Mouse (Mus musculus): ENCODE measurements at regions not wholly inside any gene's neighbourhood (a gene's known extent, or its start where the extent isn't known, plus 50 kb on each side); places are given as distances from the start of the nearest gene placed in this dataset.

DNA sequence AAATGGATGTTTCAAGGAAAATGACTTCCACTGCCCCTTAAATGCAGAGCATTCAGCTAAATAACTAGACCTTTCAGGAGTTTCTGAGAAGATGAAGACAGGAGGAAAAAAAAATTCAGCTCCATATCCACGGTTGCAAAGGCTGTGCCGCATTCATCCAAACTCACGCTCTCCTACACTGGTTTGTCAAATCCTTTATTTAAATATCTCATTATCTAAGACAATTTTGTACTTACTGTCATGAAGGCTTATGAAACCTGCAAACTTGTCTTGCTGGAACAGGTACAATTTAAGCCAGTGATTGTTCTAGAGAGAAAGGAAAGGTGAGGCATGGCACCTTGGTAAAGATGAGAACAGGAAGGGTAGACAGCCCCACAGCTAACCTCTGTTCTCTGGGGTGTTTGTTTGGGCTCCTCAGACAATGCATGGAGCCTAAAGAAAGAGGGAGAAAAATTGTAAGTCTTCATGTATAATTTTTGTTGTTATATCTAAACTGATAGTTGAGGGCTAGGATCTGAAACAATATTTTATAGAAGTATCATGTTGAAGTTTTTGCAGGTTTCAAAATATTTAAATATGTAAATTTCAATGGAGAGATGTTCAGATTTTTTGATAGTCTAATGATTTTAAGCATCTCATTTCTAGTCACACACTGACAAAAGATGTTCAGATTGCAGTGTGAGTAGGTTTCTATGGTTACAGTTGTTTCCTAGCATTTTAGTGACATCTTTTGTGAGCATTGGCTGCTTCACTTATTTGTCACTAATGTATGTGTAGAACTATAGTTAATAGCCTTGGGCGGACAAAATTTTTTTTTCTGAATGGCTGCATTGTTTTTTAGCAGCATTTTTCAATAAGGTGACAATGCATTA lies 321.2 kb upstream of the Prkd1 start:
- no peak for DNase-seq
- Histone ChIP-seq H3K27ac (ENCODE audit: control insufficient read depth, insufficient read depth, low read length) (no peak overlapping the region), H3K4me3 (ENCODE audit: control insufficient read depth, insufficient read depth, low read length) (no peak overlapping the region), H3K27me3 (ENCODE audit: control insufficient read depth, insufficient read depth, low read length) (no peaks in the 10 kb centered on the region), H3K4me1 (replicated peaks; ENCODE audit: control insufficient read depth, insufficient read depth, low read length) (no peaks in the 10 kb centered on the region), H3K36me3 (ENCODE audit: control insufficient read depth, insufficient read depth, low read length) (no peaks in the 10 kb centered on the region)
- WGBS: 95% methylated on average over 4 of the region's 4 CpGs
- no peak for TF ChIP-seq POLR2A (IDR thresholded peaks at IDR 0.05; ENCODE audit: control insufficient read depth, extremely low read depth, insufficient read depth, low read length, poor library complexity)
- no peak for TF ChIP-seq CTCF (IDR thresholded peaks at IDR 0.05; ENCODE audit: borderline replicate concordance, control insufficient read depth, extremely low read depth, insufficient read depth, low read length, poor library complexity)

DNA sequence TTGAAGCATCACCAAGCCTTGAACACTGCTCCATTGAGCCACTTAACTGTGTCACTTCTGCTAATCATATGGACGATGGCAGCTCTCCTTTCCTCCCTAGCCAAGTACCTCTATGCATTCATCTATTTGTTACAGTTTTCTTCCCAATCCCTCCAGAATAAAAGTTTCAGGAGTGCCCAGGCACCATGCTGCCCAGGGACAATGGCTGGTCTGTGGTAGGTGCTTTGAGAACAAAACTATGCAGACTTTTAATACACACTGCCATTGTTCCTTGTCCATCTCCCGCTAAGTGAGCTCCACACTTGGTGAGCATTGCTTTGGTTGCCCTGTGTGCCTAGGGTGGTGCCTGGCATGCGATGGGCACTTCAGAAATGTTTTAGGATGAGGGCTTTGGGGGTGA lies 320.5 kb upstream of the Prkd1 start:
- DNase-seq: no peak
- no peak for TF ChIP-seq POLR2A (IDR thresholded peaks at IDR 0.05; ENCODE audit: control insufficient read depth, extremely low read depth, insufficient read depth, low read length, poor library complexity)
- no peak for TF ChIP-seq CTCF (IDR thresholded peaks at IDR 0.05; ENCODE audit: borderline replicate concordance, control insufficient read depth, extremely low read depth, insufficient read depth, low read length, poor library complexity)
- 87% methylated on average over 3 of the region's 3 CpGs for WGBS

DNA sequence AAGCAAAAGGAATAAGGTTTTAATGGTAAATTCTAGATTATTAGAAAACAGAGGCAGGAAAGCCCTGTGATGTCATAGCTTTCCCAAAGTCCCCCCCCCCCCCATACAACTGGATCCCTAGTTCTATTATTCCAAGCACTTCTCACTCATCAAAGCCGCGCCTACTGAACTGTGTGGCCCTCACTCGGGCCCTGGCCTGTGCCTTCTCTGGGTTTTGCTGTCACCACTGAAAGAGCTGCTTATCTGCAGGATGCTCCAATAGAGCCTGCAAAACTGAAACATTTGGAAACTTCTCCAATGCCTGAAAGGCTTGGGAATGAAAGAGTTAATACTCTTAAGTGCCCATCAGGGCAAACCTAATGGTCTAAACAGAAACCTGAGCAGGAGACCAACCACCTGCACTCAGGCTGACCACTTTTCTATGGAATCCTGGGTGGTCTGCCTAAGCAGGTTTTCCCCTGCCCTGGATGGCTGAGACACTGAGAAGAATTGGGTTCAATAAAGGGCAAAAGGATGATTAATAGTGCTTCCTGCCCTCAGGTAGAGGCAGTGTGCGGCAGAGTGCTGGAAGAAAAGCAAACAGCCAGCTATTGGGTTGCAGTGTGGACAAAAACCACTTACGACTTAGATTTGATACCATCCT lies 318.4 kb upstream of the Prkd1 start:
- Histone ChIP-seq H3K27me3 (ENCODE audit: control insufficient read depth, insufficient read depth, low read length) (no peaks in the 10 kb centered on the region), H3K4me1 (replicated peaks; ENCODE audit: control insufficient read depth, insufficient read depth, low read length) (no peaks in the 10 kb centered on the region), H3K4me3 (ENCODE audit: control insufficient read depth, insufficient read depth, low read length) (no peak overlapping the region), H3K36me3 (ENCODE audit: control insufficient read depth, insufficient read depth, low read length) (no peaks in the 10 kb centered on the region), H3K27ac (ENCODE audit: control insufficient read depth, insufficient read depth, low read length) (no peak overlapping the region)
- no peak for DNase-seq
- no peak for TF ChIP-seq CTCF (IDR thresholded peaks at IDR 0.05; ENCODE audit: borderline replicate concordance, control insufficient read depth, extremely low read depth, insufficient read depth, low read length, poor library complexity)
- TF ChIP-seq POLR2A (IDR thresholded peaks at IDR 0.05; ENCODE audit: control insufficient read depth, extremely low read depth, insufficient read depth, low read length, poor library complexity): no peak
- 71% methylated on average over 5 of the region's 5 CpGs for WGBS

More for the DNA sequence above, 320.5 kb upstream of the Prkd1 start:
- H3K27me3 ChIP-seq (ENCODE audit: control insufficient read depth, insufficient read depth, low read length): no peaks in the 10 kb centered on the region
- no peak overlapping the region for H3K27ac ChIP-seq (ENCODE audit: control insufficient read depth, insufficient read depth, low read length)
- no peaks in the 10 kb centered on the region for H3K4me1 ChIP-seq (replicated peaks; ENCODE audit: control insufficient read depth, insufficient read depth, low read length)
- no peaks in the 10 kb centered on the region for H3K36me3 ChIP-seq (ENCODE audit: control insufficient read depth, insufficient read depth, low read length)
- no peak overlapping the region for H3K4me3 ChIP-seq (ENCODE audit: control insufficient read depth, insufficient read depth, low read length)

- Histone ChIP-seq H3K27me3 (ENCODE audit: control insufficient read depth, insufficient read depth, low read length) (no peaks in the 10 kb centered on the region), H3K36me3 (ENCODE audit: control insufficient read depth, insufficient read depth, low read length) (no peaks in the 10 kb centered on the region), H3K4me3 (ENCODE audit: control insufficient read depth, insufficient read depth, low read length) (no peak overlapping the region), H3K4me1 (replicated peaks; ENCODE audit: control insufficient read depth, insufficient read depth, low read length) (no peaks in the 10 kb centered on the region), H3K27ac (ENCODE audit: control insufficient read depth, insufficient read depth, low read length) (no peak overlapping the region)
- 98% methylated on average over 5 of the region's 5 CpGs for WGBS
- no peak for DNase-seq
- TF ChIP-seq POLR2A (IDR thresholded peaks at IDR 0.05; ENCODE audit: control insufficient read depth, extremely low read depth, insufficient read depth, low read length, poor library complexity): no peak
- no peak for TF ChIP-seq CTCF (IDR thresholded peaks at IDR 0.05; ENCODE audit: borderline replicate concordance, control insufficient read depth, extremely low read depth, insufficient read depth, low read length, poor library complexity)
These were observed 305.1 kb upstream of the Prkd1 start for GRCm38 (mm10) chr12:50953971-50954370.

DNA sequence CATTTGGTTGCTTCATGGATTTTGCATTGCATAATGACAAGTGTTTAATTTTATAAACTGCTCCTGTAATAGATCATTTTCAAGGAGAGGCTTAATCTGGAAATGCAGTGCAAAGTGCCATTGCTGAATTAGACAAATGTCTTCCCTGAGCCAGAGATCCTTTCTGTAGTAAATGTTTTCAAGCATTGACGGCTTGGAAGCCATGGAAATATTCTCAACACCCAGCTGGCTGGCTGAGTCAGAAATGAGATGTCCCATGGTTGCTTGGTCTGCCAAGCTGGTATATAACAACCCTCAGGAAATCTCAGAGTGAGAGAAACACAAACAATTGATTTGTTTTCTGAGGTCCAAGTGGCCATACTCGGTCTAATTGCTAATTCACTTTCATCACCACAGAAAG lies 298.1 kb upstream of the Prkd1 start:
- Histone ChIP-seq H3K27me3 (ENCODE audit: control insufficient read depth, insufficient read depth, low read length) (no peaks in the 10 kb centered on the region), H3K4me1 (replicated peaks; ENCODE audit: control insufficient read depth, insufficient read depth, low read length) (no peaks in the 10 kb centered on the region), H3K27ac (ENCODE audit: control insufficient read depth, insufficient read depth, low read length) (no peak overlapping the region), H3K4me3 (ENCODE audit: control insufficient read depth, insufficient read depth, low read length) (no peak overlapping the region), H3K36me3 (ENCODE audit: control insufficient read depth, insufficient read depth, low read length) (no peaks in the 10 kb centered on the region)
- no peak for DNase-seq
- whole genome bisulfite sequencing: 78% methylated on average over 2 of the region's 2 CpGs
- TF ChIP-seq POLR2A (IDR thresholded peaks at IDR 0.05; ENCODE audit: control insufficient read depth, extremely low read depth, insufficient read depth, low read length, poor library complexity) (no peak), CTCF (IDR thresholded peaks at IDR 0.05; ENCODE audit: borderline replicate concordance, control insufficient read depth, extremely low read depth, insufficient read depth, low read length, poor library complexity) (no peak)

DNA sequence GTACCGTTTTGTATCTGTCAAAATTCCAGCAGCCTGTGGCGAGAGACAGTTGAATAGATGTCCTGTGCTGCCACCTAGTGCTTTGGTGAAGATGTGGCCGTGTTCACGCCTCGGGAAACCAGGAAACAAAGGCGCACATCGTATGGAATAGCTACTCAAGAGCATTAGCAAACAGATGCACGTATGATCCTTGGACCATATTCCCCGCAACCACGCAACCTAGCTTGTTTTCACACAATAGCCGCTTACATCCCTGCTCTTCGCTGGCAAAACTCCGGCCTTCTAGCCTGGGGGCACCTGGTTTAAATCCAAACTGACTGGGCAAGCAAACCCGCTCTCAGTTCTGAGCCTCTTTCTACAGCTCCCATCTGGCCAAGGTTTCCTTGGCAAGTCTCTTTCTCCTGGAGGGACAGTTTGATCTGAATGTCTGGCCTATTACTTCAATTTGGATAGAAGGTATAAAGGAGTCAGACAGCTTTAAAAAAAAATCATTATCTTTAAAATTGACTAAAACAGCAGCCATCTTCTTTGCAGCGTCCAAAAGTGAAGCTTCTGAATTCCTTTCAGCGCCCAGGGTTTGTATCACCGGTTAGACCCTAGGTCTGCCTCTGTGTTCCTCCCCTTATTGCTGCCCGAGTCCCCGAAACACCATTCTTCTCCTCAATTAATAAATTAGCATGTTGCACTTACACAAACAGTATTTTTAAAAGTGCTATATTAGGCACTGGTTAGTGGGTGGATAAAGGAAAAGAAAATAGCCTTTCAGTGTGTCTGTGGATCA lies 295.0 kb upstream of the Prkd1 start:
- H3K27ac ChIP-seq (ENCODE audit: control insufficient read depth, insufficient read depth, low read length): no peak overlapping the region
- H3K4me1 ChIP-seq (replicated peaks; ENCODE audit: control insufficient read depth, insufficient read depth, low read length): no peaks in the 10 kb centered on the region
- H3K27me3 ChIP-seq (ENCODE audit: control insufficient read depth, insufficient read depth, low read length): no peaks in the 10 kb centered on the region
- no peak for DNase-seq
- 32% methylated on average over 19 of the region's 19 CpGs for WGBS
- no peaks in the 10 kb centered on the region for H3K36me3 ChIP-seq (ENCODE audit: control insufficient read depth, insufficient read depth, low read length)
- no peak for TF ChIP-seq CTCF (IDR thresholded peaks at IDR 0.05; ENCODE audit: borderline replicate concordance, control insufficient read depth, extremely low read depth, insufficient read depth, low read length, poor library complexity)
- no peak for TF ChIP-seq POLR2A (IDR thresholded peaks at IDR 0.05; ENCODE audit: control insufficient read depth, extremely low read depth, insufficient read depth, low read length, poor library complexity)
- H3K4me3 ChIP-seq (ENCODE audit: control insufficient read depth, insufficient read depth, low read length): no peak overlapping the region
